Mouse (Mus musculus): Measurements from ENCODE around the gene Rell1.

- TF ChIP-seq CTCF (IDR thresholded peaks at IDR 0.05; ENCODE audit: low read depth, low read length) (no peak), EP300 (IDR thresholded peaks at IDR 0.05; ENCODE audit: insufficient read depth, low read depth, low read length) (no peak)
Observed at GRCm38 (mm10) chr5:63886292-63886691, 82.4 kb downstream of the Rell1 start.
